Mouse (Mus musculus) bone marrow, adult 2 months (tissue): ENCODE results near the gene Baz2b.

Source experiments
- CTCF ChIP-seq: fragments of 200-500 bp; IDR thresholded peaks from 2 replicates; pipeline ENCODE4 v1.5.1; 2011; ENCODE audit warnings: low read length, control low read depth; ENCODE audit not compliant: control insufficient read depth, insufficient read depth
- POLR2A ChIP-seq: fragments of 200-500 bp; IDR thresholded peaks from 2 replicates; pipeline ENCODE4 v1.6.1; 2011; ENCODE audit warnings: low read depth, mild to moderate bottlenecking, control low read depth, low read length, borderline replicate concordance; ENCODE audit not compliant: control insufficient read depth

DNA sequence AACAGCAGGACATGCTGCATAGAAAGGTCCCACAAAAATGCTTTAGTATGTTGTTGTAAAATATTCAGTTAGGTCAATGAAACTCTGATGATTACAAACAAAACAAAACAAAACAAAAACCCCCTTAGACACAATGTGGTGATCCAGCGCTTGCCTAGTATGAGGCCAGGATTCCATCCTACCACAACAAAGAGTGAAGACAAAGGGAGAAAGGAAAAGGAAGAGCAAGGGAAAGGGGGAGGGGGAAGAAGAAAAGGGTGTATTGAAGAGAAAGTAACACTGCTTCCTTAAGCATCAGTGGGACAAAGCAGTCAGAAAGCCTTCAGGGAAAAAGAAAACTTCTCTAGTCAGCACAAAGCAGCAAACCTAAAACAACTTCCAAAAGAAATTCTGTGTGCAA lies 133.6 kb downstream of the Baz2b start:
- TF ChIP-seq CTCF (no peak), POLR2A (no peak)
